Mouse (Mus musculus) lung, postnatal 25 days (tissue): Measurements from ENCODE around the gene Slc28a3.
A peak's percentile ranks its signal among the peaks of the same experiment; 100 is the strongest.

Experiments
- DNase-seq: peaks from one replicate; pipeline ENCODE4 v3.0.0; 2022; ENCODE audit warnings: low spot score

The Slc28a3 gene

DNA sequence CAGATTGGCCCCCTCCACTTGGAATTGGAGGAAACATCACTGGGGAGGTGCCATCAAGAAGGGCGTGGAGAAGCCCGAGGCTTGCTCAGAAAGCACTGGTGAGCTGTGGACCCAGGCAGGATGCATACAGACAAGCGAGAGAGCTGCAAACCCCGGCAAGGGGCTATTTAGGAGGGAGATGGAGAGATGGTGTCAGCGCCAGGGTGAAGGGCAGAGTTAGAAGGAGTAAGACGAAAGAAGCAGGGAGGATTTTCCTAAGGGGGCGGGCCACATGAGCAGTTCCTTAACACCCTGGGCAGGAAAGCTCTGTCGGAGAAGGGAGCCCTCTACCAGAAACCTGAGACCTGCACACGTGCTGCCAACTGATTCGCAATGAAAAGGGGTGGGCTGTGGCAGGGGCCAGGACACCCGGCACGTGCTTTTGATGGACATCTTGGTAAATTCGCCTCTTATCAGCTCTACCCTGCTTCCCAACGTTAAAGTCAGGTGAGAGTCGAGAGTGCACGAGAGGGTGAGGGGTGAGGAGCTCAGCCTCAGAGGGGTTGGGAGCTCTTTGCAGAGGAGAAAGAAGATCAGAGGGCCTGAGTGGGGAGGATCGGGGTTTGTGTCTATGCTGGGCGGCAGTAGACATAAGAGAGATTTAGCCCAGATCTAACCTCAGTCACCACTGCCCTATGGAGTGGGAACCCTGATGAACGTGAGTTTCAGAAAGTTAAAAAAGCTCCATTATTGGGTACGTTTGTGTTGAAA, 87.5 kb downstream of the Slc28a3 start:
- DNase-seq: no peak

DNA sequence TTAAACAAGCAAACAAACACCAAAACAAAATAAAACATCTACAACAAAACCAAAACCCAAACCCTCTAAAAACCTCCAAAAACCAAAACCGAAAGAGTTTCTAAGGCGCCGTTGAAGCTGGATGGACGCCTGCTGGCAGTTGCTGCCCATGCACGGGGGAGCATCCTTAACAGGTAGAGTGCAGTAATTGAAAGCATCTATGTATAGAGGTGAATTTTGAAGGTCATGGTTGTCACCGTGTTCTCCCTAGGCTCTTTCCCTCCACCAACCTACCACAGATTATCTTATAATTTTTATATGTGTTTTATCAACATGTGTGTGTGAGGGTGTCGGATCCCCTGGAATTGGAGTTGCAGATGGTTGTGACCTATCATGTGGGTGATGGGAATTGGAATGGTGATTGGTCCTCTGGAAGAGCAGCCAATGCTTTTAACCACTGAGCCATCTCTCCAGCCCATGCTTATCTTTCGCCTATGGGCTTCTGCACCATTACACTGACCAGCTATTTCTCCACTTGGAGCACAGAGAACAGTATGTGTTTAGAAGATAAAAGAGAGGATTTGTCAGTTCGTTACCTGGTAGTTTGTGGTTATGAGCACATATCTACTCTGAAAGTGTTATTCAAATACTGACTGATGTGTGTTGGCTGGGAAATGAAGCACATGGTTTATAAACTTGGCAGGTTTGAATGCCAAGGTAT, 89.2 kb downstream of the Slc28a3 start:
- DNase-seq: no peak

- DNase-seq: no peak
Observed at GRCm38 (mm10) chr13:58520580-58521330, 89.9 kb downstream of the Slc28a3 start.

- no peak for DNase-seq
Observed at GRCm38 (mm10) chr13:58520028-58520427, 90.6 kb downstream of the Slc28a3 start.

- no peak for DNase-seq
Observed at GRCm38 (mm10) chr13:58516277-58516676, 94.4 kb downstream of the Slc28a3 start.

GRCm38 (mm10) chr13:58515635-58516034, 95.0 kb downstream of the Slc28a3 start:
- DNase-seq: no peak

- peak; percentile 15 for DNase-seq
Observed at GRCm38 (mm10) chr13:58514147-58514727, 96.4 kb downstream of the Slc28a3 start.

DNA sequence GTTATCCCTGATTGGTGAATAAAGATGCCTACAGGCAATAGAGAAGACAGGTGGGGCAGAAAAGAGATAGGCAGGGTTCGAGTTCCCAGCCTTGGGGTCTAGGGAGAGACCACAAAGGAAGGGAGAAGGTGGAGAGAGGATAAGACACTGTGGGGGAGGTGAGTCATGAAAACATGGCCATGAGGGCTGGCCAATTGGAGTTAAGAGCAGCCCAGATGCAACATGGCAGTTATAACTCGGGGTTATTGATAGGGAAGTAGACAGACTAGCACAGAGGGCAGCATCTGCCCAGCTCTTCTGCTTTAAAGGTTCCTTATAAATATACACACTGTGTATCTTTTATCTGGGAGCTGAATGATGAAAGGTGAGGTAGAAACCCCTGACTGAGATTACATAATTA, 98.8 kb downstream of the Slc28a3 start:
- DNase-seq: no peak

- DNase-seq: no peak
Observed at GRCm38 (mm10) chr13:58511248-58511647, 99.4 kb downstream of the Slc28a3 start.

DNA sequence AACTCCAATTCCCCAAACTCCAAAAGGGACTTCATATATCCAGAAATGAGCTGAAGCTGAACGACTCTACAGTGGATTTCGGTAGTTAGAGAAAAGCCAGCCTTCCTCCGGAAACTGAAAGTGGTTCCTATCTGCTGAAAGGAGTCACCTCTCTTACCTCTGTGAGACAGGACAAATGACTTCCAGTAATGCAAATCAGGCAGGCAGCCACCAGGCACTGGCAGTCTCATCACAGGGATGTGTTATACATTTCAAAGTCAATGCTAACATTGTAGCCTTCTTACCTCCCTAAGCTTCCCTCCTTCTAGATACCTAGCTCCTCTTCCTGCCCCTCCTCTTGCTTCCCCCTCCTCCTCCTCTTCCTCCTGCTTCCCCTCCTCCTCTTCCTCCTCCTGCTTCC, 101.4 kb downstream of the Slc28a3 start:
- DNase-seq: no peak

- peak; percentile 14 for DNase-seq
Observed at GRCm38 (mm10) chr13:58503610-58504009, 107.1 kb downstream of the Slc28a3 start.

GRCm38 (mm10) chr13:58497809-58498208, 112.9 kb downstream of the Slc28a3 start:
- DNase-seq: no peak
